Comparison of ENCODE assay signal across 15 mouse cellular contexts in the genomic region with DNA sequence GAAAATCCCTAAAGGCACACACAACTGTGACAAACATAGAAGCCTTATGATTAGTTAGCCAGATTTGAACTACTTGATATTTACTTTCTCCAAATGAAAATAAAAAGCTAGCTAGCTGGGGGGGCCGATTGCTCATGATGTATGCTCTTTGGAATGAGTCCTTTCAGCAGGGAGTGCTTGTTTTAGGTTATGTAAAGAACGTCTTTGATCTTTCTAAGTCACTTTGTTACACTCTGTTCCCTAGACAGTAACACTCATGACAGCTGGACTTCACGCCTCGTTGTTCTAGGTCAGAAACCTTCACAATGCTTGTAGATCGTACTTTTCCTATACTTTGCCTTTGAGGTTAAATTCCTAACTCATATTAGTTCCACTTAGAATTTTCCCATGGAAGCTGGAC.
"Had no signal": no experiment of that assay in that cellular context is flagged by ENCODE, and none has a peak within 500 bp of the region (broad histone marks: within the 10 kb centered on the region; RNA-seq: fewer than 3 reads in every experiment).

No protein-coding gene starts in this region.

- H3K4me3 ChIP-seq: kidney, embryonic 15.5 days; limb, embryonic 15.5 days; midbrain, embryonic 12.5 days; midbrain, embryonic 15.5 days had no signal

- DNase-seq: kidney, adult 8-10 months; kidney, postnatal 14 days; kidney, postnatal 4 days; liver, postnatal 0 days; lung, postnatal 14 days; thymus, adult 2 months; thymus, postnatal 14 days; thymus, postnatal 4 days had no signal

- H3K27ac ChIP-seq: kidney, embryonic 15.5 days; limb, embryonic 15.5 days; liver, embryonic 14.5 days; midbrain, embryonic 12.5 days; midbrain, embryonic 15.5 days had no signal

- H3K4me1 ChIP-seq: kidney, embryonic 15.5 days; limb, embryonic 15.5 days; midbrain, embryonic 15.5 days had no signal

- H3K27me3 ChIP-seq: kidney, embryonic 15.5 days; limb, embryonic 15.5 days; midbrain, embryonic 15.5 days had no signal

- H3K4me2 ChIP-seq: kidney, embryonic 15.5 days; limb, embryonic 15.5 days; liver, embryonic 11.5 days; midbrain, embryonic 12.5 days; midbrain, embryonic 15.5 days had no signal

- H3K9me3 ChIP-seq: kidney, embryonic 15.5 days; limb, embryonic 15.5 days; midbrain, embryonic 12.5 days; midbrain, embryonic 15.5 days had no signal

- ATAC-seq: intestine, postnatal 0 days; liver, postnatal 0 days; midbrain, embryonic 15.5 days had no signal

- H3K9ac ChIP-seq: kidney, embryonic 15.5 days; limb, embryonic 15.5 days; liver, embryonic 14.5 days; liver, postnatal 0 days; midbrain, embryonic 12.5 days; midbrain, embryonic 15.5 days had no signal

- H3K36me3 ChIP-seq: kidney, embryonic 15.5 days; limb, embryonic 15.5 days; midbrain, embryonic 12.5 days; midbrain, embryonic 15.5 days had no signal
